Mouse (Mus musculus) heart, postnatal 0 days (tissue): ENCODE data around the gene Agtrap. TPM values are rescaled to one million over a fixed set of nuclear protein-coding genes. Genes with fewer than 3 reads are reported as not detected.
A peak's percentile ranks its signal among the peaks of the same experiment; 100 is the strongest.

Experiments
- ATAC-seq: fragments of 200-750 bp; cut with Nextera tagmentation; 2 replicates; pipeline ENCODE4 v1.8.0; 2017; ENCODE audit warnings: low read depth, moderate number of reproducible peaks, moderate library complexity; ENCODE audit not compliant: insufficient read depth
- DNase-seq: peaks from one replicate; pipeline ENCODE4 v3.0.0-alpha.2; 2016; ENCODE audit warnings: low spot score
- H3K27ac ChIP-seq: fragments of 300-500 bp; sonication (generic); 2 replicates; pipeline ENCODE4 v1.5.1; 2014; ENCODE audit warnings: low read depth, mild to moderate bottlenecking
- H3K27me3 ChIP-seq: fragments of 300-500 bp; sonication (generic); 2 replicates; pipeline ENCODE4 v1.6.1; 2014; ENCODE audit warnings: low read length, mixed read lengths; ENCODE audit not compliant: control insufficient read depth, insufficient read depth
- H3K36me3 ChIP-seq: fragments of 300-500 bp; sonication (generic); replicated peaks from 2 replicates; pipeline ENCODE4 v1.6.1; 2014; ENCODE audit warnings: low read length, mixed read lengths; ENCODE audit not compliant: control insufficient read depth, insufficient read depth
- H3K4me1 ChIP-seq: fragments of 300-500 bp; sonication (generic); 2 replicates; pipeline ENCODE4 v1.6.1; 2014; ENCODE audit warnings: antibody characterized with exemption; ENCODE audit not compliant: control insufficient read depth, insufficient read depth
- H3K4me2 ChIP-seq: fragments of 300-500 bp; sonication (generic); 2 replicates; pipeline ENCODE4 v1.6.1; 2014; ENCODE audit warnings: low read depth, mild to moderate bottlenecking, low read length, moderate library complexity
- H3K4me3 ChIP-seq: fragments of 300-500 bp; sonication (generic); 2 replicates; pipeline ENCODE4 v1.5.1; 2014; ENCODE audit warnings: low read depth, low read length
- H3K9ac ChIP-seq: fragments of 300-500 bp; sonication (generic); replicated peaks from 2 replicates; pipeline ENCODE4 v1.6.1; 2014; ENCODE audit warnings: low read depth, low read length, mixed read lengths
- H3K9me3 ChIP-seq: fragments of 300-500 bp; sonication (generic); replicated peaks from 2 replicates; pipeline ENCODE4 v1.6.1; 2016; ENCODE audit warnings: low read length; ENCODE audit not compliant: control insufficient read depth
- CTCF ChIP-seq: IDR thresholded peaks from 2 replicates; pipeline ENCODE4 v1.5.1; 2016; ENCODE audit warnings: antibody characterized with exemption, control low read depth, low read depth
- EP300 ChIP-seq: IDR thresholded peaks from 2 replicates; pipeline ENCODE4 v1.6.1; 2016; ENCODE audit warnings: antibody characterized with exemption, low read depth
- WGBS: fragments of 180-500 bp; shearing (Covaris S2); extraction: QIAGEN DNeasy Blood & Tissue Kit; methylation state at CpG from one replicate; pipeline ENCODE4 v1.1.7; 2014; 5-methylcytosine and 5-hydroxymethylcytosine counted together
- polyA plus RNA-seq: library from polyadenylated mRNA; unstranded; fragments of >200 nt; fragmentation: Nextera tagmentation; extraction: Ambion mirVana; gene quantifications from 2 replicates; pipeline ENCODE4 v1.2.1, GENCODE M21; 2015
- total RNA-seq: library from RNA; depleted of rRNA; stranded (reverse); fragments of >200 nt; gene quantifications from 2 replicates; pipeline ENCODE4 v1.2.3, GENCODE M21; 2014; ENCODE audit warnings: low replicate concordance

Gene Agtrap
- total and polyA plus RNA-seq, 2 experiments from 2014 or later: 22.9 to 31.4 TPM

DNA sequence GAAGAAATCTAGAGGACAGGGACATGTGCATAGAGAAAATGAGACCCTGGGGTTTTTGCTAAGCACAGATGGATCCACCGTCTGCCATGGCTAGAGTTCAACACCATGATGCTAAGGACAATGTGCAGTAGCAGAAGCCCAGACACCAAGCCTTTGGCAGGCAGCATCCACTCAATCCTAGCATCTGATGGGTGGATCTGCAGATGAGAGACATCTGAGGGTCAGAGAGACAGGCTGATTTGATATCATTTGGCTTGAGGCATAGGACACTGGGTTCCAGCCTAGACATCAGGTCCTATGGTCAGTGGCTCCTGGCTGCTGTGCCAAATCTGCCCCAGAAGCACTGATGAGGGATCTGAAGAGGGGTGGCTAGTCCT, 7.2 kb downstream of the Agtrap start:
- Histone ChIP-seq H3K9me3 (no peaks in the 10 kb centered on the region), H3K27ac (no peak overlapping the region), H3K36me3 (peaks cover 25% of the 10 kb centered on the region), H3K4me1 (peaks cover 19% of the 10 kb centered on the region), H3K4me2 (no peak overlapping the region), H3K9ac (no peak overlapping the region), H3K4me3 (no peak overlapping the region), H3K27me3 (no peaks in the 10 kb centered on the region)
- no peak for DNase-seq
- no peak for ATAC-seq
- WGBS: 86% methylated on average over 1 of the region's 1 CpGs
- no peak for TF ChIP-seq EP300
- no peak for TF ChIP-seq CTCF

DNA sequence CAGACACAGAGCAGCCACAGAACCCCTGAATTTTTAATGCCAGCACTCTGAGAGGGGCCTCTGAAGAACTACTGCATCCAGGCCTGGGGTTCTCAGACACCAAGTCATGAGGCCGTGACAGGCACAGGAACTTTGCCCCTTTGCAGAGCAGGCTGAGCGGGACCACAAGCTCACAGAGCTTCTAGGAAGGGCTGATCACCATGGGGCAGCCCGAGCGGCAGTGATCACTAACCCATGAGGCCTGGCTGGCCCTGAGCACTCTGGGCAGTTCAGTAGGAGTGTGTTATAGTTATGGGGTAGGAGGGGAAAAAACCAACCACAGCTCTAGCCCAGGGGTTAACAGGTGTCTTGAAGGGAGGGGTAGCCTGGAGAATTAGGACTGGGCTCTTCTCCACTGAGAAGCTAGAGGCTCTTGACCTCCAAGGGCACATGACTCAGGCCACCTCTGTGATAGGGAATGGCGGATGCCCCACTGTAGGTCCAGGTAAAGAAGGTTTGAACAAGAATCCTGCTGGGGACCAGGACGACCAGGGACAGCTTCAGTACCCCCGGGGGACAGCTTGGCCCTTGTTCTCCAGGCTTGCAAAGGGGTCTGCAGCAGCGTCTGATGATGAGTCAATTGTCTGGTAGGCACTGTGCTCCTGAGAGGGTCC, 7.8 kb downstream of the Agtrap start:
- DNase-seq: no peak
- ATAC-seq: no peak
- no peak for TF ChIP-seq CTCF
- no peak for TF ChIP-seq EP300

DNA sequence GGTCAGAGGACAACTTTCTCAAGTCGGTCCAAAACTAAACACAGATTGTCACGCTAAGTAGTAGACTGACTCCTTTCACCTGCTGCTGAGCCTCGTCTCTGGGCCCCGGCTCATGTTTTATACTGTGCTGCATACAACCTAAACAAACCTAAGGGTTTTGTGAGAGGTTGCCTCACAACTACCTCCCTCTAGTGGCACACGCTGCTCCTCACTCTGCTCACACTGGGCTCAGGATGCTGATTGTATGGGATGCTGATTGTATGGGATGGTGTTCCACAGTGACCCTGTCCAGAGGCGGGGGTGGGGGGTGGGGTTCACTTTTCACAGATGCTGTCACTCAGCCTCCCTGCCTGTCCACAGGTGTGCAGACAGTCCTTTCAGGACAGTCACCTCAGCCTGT, 8.6 kb downstream of the Agtrap start:
- Histone ChIP-seq H3K36me3 (peaks cover 25% of the 10 kb centered on the region), H3K4me2 (no peak overlapping the region), H3K9me3 (no peaks in the 10 kb centered on the region), H3K27ac (no peak overlapping the region), H3K9ac (no peak overlapping the region), H3K4me3 (no peak overlapping the region), H3K27me3 (no peaks in the 10 kb centered on the region), H3K4me1 (peaks cover 12% of the 10 kb centered on the region)
- WGBS: 69% methylated on average over 6 of the region's 6 CpGs
- peak; percentile 19 for TF ChIP-seq CTCF
- TF ChIP-seq EP300: no peak
- DNase-seq: no peak
- no peak for ATAC-seq

More for the DNA sequence above, 7.8 kb downstream of the Agtrap start:
- peaks cover 25% of the 10 kb centered on the region for H3K36me3 ChIP-seq
- no peaks in the 10 kb centered on the region for H3K9me3 ChIP-seq
- H3K4me2 ChIP-seq: no peak overlapping the region
- no peaks in the 10 kb centered on the region for H3K27me3 ChIP-seq
- peaks cover 16% of the 10 kb centered on the region for H3K4me1 ChIP-seq
- no peak overlapping the region for H3K9ac ChIP-seq
- H3K27ac ChIP-seq: no peak overlapping the region
- no peak overlapping the region for H3K4me3 ChIP-seq
- WGBS: 91% methylated on average over 8 of the region's 8 CpGs

DNA sequence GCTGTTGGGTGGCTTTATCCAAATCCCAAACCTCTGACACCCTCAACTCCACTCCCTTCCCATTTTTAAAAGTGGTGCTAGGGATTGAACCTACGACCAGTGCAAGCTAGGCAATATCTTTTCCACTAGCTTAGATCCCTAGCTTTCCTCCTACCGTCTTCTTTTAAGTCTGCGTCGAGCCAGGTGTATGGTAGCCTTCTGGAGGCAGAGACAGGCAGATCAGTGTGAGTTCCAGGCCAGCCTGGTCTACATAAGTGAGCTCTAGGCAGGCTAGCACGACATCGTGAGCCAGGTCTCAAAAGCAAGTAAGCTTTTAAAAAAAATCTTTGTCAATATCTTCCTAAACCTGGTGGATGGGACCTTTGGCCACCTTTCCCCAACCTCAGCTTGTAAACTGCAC, 11.9 kb downstream of the Agtrap start:
- H3K9ac ChIP-seq: no peak overlapping the region

DNA sequence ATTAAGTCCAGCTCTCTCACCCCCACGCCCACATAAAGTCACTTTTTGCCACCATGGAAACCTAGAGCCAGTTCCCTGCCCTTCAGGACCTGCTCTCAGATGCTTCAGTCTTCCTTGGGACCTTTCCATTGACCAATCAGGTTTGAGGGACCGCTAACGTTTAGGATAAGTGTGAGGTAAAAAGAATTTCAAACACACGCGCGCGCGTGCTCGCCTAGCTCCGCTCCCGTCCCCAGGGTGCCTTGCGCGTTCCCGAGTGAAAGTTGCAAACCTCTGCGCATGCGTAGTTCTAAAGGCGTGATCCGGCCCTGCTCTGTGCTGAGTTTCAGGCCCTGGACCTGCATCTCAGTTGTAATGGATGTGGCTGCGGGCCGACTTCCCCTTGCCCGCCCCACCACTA, 12.6 kb downstream of the Agtrap start:
- ATAC-seq (peak; percentile 53; the same call in 1 of the 2 replicates), DNase-seq (peak; percentile 71)
- Histone ChIP-seq H3K27me3 (no peaks in the 10 kb centered on the region), H3K9me3 (no peaks in the 10 kb centered on the region), H3K36me3 (peaks cover 10% of the 10 kb centered on the region), H3K4me3 (peak overlapping the region; percentile 33), H3K9ac (0 out of 2 replicates have a peak overlapping the region, but pooled peaks have one; percentile 20), H3K4me2 (peak overlapping the region; percentile 59), H3K27ac (no peak overlapping the region; the same call in 1 of the 2 replicates), H3K4me1 (0 out of 2 replicates have a peak, but pooled peaks cover 7% of the 10 kb centered on the region)
- TF ChIP-seq CTCF (no peak), EP300 (no peak)
- 35% methylated on average over 21 of the region's 21 CpGs for WGBS

More for the DNA sequence above, 11.9 kb downstream of the Agtrap start:
- peaks cover 16% of the 10 kb centered on the region for H3K36me3 ChIP-seq
- 0 out of 2 replicates have a peak, but pooled peaks cover 7% of the 10 kb centered on the region for H3K4me1 ChIP-seq
- H3K4me3 ChIP-seq: no peak overlapping the region
- ATAC-seq (no peak), DNase-seq (no peak)
- H3K9me3 ChIP-seq: no peaks in the 10 kb centered on the region
- no peak overlapping the region for H3K27ac ChIP-seq
- TF ChIP-seq EP300 (no peak), CTCF (no peak)
- no peak overlapping the region for H3K4me2 ChIP-seq
- H3K27me3 ChIP-seq: no peaks in the 10 kb centered on the region
- WGBS: 88% methylated on average over 6 of the region's 6 CpGs
